Mouse (Mus musculus): ENCODE results near the gene H2al1a. TPM values are rescaled to one million over a fixed set of nuclear protein-coding genes. Genes with fewer than 3 reads are reported as not detected.
"Not testable (repeated sequence)": the region's sequence is repeated elsewhere in the genome, so short reads cannot be mapped to it uniquely, and the experiment has no call there.

The H2al1a gene
- total RNA-seq (2015; ENCODE audit: low replicate concordance): not detected in 2 replicates
- not detected in 2 replicates for total RNA-seq (2017; ENCODE audit: low replicate concordance)

DNA sequence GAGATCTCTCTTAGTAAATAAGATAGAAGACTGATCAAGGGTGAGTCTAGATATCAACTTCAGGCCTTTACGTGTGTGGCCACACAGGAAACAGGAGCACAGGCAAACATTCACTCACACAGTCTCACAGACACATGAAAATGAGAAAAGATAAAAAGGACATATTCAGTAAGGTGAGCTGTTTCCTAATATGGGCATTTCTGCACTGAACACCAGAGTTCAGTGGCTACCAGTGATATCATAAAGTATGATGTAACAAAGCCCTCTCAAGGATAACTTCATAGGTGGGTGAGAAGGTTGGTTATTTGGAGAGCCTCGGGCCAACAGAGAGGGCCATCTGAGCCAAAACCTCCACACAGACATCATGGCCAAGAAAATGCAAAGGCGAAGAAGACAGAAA, at the start of gene H2al1a:
H2al1a (plus strand) TSS at position 301 of the 400 bp plus-strand sequence.
- ATAC-seq (replicated peaks; ENCODE audit: low FRiP score, poor library complexity, severe bottlenecking): not testable (repeated sequence)

DNA sequence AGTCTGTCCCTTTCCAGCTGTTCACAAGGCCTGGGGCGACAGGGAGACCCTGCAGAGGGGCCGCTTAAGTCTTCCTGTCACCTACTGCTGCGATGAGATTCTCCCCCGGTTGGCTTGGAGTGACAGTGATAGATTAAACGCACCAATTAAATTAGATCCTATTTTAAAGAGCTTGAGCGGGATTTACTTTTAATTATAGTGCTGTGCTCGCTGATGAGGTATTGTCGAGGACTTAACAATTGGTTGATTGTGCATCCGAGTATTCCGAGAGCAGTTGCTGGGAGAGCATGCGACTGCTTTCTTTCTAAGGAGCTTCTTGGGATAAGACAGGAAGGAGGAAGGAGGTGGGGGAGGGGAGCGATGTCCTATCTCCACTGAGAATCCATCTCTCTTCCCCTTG, 48.9 kb upstream of the H2al1a start:
- ATAC-seq (replicated peaks; ENCODE audit: low FRiP score, poor library complexity, severe bottlenecking): no peak

DNA sequence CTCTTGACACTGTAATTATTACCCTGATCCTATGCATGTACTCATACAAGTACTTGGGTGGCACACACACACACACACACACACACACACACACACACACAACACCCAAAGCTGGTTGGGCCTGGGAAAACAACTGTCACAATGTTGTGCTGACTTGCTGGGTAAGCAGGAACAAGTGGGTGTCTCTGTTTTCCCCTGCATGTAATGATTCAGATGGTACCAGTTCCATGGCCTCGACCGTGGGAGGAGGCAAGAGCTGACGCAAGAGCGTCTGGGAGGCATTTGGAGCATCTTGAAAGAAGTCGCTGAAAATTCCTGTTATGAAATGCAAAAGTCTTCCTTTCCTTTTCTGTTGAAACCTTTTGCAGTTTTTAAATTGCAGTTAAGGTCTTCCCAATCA, 45.0 kb upstream of the H2al1a start:
- no peak for ATAC-seq (replicated peaks; ENCODE audit: low FRiP score, poor library complexity, severe bottlenecking)

DNA sequence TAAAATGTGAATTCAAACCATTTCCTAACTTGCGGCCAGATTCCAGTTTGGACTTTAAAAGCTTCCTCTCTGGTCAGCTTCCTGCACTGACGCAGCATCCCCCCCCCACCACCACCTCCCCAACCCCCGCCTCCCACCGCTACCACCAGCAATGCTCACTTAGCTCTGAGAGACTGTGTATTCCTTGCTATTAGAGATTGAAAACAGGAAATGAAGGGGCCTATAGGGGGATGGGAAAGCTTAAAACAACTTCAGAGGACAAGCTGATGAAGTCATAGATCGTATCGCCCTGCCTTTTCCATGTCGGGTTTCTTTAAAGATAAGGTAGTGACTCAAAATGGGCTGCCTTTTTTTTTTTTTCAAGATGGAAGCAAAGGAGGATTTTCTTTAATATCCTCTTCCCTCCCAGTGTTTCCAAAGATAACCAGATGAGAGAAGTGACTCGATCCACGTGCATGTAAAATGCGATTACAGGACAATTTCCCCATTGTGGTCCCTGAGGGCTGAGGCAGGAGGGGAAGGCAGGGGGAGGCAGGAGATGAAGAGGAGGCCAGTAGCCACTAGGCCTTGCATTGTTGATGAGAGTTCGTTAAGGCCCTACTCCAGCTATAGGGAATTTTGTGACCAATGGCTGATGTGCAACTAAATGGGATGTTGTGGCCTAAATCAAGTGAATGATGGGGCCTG, 44.4 kb upstream of the H2al1a start:
- no peak for ATAC-seq (replicated peaks; ENCODE audit: low FRiP score, poor library complexity, severe bottlenecking)

DNA sequence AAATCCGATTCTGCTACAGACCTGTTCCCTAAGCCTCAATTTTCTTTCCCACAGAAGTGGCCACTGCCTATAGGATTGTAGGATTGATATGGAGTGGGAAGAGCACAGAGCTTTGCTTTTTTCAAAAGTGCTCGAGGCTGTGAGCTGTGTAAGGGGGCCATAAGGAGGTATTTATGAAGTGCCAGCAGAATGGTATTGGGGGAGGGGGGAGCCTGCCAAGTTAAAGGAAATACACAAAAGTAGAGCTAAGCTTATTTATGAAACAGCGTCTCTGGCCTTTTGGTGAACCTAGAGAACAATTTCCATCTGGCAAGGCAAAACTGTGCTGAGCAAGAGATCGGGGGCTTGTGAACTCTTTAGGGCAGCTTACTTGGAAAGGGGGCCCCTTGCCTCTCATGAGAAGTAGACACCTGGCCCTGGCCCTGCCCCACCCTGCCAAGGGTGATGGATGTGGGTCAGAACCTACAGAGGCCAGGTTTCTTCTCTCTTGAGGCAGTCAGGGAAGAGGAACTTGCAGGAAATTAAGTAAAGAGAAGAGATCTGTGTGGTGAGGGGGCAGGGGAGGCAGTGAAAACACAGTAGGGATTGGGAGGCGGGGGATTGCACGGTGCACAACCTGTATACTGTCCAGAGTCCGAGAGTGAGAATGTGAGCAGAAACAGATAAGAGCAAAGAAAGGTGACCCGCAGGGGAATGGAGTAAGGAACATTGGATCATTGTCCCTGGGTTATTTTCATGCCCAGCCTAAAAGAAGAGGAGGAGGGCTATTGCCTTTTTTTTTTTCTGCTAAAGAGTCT, 43.3 kb upstream of the H2al1a start:
- no peak for ATAC-seq (replicated peaks; ENCODE audit: low FRiP score, poor library complexity, severe bottlenecking)

DNA sequence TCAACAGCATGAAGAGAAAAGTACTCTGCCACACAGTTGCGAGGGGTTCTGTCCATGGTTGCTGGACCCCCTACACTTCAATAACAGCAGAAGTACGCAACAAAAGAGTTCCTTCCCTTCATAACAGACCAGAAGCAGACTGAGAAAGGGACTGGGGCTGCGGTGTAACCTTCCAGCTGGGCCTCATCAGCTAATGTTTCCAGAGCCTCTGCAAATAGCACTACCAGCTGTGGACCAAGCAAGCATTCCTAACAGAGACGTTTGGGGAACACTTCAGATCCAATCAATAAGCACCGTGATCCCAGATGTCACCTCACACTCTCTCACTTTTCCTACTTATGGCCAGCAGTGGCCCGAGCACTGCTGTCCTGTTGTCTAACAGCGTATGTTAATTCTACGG, 34.1 kb upstream of the H2al1a start:
- ATAC-seq (replicated peaks; ENCODE audit: low FRiP score, poor library complexity, severe bottlenecking): no peak

DNA sequence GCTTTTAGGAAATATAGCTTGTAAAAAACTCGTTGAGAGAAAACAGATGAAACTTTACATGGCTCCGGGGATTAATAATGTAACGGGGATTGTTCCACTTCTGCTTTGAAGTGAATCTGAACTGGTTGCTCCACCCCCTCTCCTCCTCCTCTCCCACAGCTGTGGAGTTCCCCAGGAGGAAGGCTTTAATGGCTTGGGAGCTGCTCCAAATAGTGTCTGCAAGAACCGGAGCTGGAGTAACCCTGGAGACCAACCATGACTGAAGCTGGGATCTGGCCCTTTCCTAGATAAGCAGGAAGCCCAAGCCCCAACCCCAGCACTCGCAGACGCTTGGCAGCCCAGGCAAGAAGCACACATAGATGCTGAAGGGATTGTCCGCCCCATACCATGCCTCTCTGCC, 31.3 kb upstream of the H2al1a start:
- ATAC-seq (replicated peaks; ENCODE audit: low FRiP score, poor library complexity, severe bottlenecking): no peak

DNA sequence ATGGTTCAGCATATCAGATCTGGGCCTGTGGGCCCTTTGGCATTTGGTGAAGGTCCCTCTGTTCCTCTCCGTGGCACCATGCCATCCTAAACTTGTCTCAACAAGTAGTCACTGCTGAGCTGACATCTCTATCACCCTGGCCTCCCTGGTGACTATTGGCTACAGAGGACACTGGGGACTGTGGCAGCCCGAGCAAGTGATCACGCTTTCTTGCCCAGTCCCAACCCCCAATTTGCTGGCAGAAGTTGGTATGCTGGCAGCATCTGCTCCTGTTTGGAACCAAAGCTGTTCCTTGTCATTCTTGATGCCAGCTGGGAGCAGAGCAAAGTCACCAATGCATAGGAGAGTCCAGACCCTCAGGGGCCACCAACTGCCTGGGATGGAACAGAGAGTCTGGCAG, 30.0 kb upstream of the H2al1a start:
- no peak for ATAC-seq (replicated peaks; ENCODE audit: low FRiP score, poor library complexity, severe bottlenecking)

DNA sequence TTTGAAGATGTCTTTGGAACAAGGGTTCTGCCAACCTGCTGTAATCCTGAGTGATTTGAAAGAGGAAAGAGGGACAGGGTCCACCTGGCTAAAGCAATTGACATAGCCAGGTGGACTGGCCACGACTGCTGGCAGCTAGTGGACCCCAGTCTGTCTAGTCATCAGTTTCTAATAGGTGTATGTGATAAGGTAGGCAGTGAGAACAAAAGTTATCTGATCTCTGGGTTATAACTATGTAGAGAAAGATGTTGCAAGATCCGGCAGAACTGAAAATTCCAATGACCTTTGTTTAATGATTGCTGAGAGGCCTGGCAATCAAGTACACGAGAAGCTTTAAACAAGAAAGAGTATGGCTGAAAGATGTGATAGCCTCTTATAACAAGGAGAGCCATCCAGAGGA, 25.9 kb upstream of the H2al1a start:
- ATAC-seq (replicated peaks; ENCODE audit: low FRiP score, poor library complexity, severe bottlenecking): no peak

DNA sequence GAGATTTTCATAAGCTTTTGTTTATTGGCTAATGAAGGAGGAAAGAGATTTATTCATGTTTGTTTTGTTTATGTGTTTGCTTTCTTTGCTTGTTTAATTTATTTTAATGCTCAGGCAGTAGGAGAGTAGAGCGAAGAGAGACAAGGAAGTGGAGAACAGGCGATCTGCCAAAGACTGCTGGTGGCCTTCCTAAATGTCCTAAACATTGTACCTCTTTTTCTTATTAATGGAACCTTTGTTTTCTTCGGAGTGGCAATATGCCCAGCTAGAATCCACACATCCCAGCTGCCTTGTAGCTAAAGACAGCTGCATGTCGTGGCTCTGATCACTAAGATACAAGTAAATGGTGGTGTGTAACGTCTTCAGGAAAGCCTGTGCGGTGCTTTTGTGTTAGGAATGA, 22.0 kb upstream of the H2al1a start:
- ATAC-seq (replicated peaks; ENCODE audit: low FRiP score, poor library complexity, severe bottlenecking): no peak

DNA sequence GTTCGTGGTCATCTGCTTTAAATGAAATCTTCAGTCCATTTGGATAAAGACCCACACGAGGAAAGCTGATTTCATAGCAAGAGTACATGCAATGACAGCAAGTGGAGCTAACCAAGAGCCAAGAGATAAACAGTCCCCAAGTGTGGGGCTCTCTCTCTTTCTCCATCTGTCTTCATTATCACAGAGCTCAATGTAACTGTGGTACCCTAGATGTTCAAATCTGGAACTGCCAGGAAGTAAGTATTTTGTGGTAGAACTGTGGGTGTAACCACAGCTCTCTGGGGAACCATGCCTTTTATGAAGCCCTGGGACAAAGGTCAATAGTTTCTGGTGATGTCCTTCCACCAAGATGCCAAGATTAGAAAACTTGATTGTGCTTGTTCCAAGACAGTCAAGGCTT, 18.3 kb upstream of the H2al1a start:
- no peak for ATAC-seq (replicated peaks; ENCODE audit: low FRiP score, poor library complexity, severe bottlenecking)

DNA sequence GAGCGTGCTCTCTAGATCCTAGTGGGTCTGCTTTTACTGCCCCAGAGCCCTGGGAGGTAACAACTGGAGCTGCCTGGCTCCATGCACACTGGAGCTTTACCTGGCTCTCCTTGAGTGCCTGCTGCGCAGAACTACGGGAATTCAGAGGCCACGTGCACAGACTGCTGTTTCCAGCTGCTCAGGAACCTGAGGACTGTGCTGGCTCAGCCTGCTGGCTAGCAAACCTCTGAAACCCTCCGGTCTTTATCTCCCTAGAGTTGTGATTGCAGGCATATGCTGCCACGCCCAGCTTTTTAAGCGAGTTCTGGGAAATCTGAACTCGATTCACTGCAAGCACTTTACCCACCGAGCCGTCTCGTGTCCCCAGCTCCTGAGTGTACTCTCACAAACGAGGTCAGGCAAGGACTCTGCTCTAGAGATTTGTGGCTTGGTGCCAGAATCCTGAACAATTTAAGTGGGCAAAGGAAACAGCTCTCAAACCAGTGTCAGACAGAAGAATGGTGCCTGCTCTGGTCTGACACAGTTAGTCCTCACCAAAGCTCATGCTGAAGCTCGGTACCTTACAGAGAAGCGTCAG, 10.7 kb upstream of the H2al1a start:
- ATAC-seq (replicated peaks; ENCODE audit: low FRiP score, poor library complexity, severe bottlenecking): no peak

DNA sequence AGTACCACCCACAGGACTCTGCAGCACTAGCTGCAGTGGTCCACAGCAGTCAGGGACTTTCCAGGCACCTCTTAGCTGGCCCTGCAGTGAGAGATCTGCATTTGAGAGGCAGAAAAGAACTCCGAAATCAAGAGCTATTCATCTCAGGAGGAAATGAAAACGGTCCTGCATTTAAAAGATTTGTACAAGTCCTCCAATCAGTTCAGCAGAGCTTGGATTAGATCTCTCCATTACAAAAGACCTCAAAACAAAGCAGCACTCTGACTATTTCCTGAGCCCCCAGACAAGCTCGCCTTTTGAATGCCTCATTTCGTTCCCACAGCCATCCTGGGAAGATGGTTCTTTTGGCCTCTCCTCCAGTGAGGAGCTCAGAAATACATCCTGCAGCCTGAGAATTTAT, 9.8 kb upstream of the H2al1a start:
- ATAC-seq (replicated peaks; ENCODE audit: low FRiP score, poor library complexity, severe bottlenecking): no peak

DNA sequence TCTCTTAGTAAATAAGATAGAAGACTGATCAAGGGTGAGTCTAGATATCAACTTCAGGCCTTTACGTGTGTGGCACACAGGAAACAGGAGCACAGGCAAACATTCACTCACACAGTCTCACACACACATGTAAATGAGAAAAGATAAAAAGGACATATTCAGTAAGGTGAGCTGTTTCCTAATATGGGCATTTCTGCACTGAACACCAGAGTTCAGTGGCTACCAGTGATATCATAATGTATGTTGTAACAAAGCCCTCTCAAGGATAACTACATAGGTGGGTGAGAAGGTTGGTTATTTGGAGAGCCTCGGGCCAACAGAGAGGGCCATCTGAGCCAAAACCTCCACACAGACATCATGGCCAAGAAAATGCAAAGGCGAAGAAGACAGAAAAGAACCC, 3.1 kb downstream of the H2al1a start, which contains the start of gene H2al1b:
H2al1b (plus strand) TSS at position 301 of the 400 bp plus-strand sequence.
- ATAC-seq (replicated peaks; ENCODE audit: low FRiP score, poor library complexity, severe bottlenecking): not testable (repeated sequence)

DNA sequence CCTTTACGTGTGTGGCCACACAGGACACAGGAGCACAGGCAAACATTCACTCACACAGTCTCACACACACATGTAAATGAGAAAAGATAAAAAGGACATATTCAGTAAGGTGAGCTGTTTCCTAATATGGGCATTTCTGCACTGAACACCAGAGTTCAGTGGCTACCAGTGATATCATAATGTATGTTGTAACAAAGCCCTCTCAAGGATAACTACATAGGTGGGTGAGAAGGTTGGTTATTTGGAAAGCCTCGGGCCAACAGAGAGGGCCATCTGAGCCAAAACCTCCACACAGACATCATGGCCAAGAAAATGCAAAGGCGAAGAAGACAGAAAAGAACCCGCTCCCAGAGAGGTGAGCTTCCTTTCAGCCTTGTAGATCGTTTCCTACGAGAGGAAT, 6.3 kb downstream of the H2al1a start, which contains the start of gene H2al1c:
H2al1c (plus strand) TSS at position 301 of the 400 bp plus-strand sequence.
- ATAC-seq (replicated peaks; ENCODE audit: low FRiP score, poor library complexity, severe bottlenecking): not testable (repeated sequence)

DNA sequence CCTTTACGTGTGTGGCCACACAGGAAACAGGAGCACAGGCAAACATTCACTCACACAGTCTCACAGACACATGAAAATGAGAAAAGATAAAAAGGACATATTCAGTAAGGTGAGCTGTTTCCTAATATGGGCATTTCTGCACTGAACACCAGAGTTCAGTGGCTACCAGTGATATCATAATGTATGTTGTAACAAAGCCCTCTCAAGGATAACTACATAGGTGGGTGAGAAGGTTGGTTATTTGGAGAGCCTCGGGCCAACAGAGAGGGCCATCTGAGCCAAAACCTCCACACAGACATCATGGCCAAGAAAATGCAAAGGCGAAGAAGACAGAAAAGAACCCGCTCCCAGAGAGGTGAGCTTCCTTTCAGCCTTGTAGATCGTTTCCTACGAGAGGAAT, 9.5 kb downstream of the H2al1a start, which contains the start of gene H2al1d:
H2al1d (plus strand) TSS at position 301 of the 400 bp plus-strand sequence.
- ATAC-seq (replicated peaks; ENCODE audit: low FRiP score, poor library complexity, severe bottlenecking): not testable (repeated sequence)

DNA sequence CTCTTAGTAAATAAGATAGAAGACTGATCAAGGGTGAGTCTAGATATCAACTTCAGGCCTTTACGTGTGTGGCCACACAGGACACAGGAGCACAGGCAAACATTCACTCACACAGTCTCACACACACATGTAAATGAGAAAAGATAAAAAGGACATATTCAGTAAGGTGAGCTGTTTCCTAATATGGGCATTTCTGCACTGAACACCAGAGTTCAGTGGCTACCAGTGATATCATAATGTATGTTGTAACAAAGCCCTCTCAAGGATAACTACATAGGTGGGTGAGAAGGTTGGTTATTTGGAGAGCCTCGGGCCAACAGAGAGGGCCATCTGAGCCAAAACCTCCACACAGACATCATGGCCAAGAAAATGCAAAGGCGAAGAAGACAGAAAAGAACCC, 12.6 kb downstream of the H2al1a start, which contains the start of gene H2al1e:
H2al1e (plus strand) TSS at position 301 of the 400 bp plus-strand sequence.
- ATAC-seq (replicated peaks; ENCODE audit: low FRiP score, poor library complexity, severe bottlenecking): not testable (repeated sequence)

DNA sequence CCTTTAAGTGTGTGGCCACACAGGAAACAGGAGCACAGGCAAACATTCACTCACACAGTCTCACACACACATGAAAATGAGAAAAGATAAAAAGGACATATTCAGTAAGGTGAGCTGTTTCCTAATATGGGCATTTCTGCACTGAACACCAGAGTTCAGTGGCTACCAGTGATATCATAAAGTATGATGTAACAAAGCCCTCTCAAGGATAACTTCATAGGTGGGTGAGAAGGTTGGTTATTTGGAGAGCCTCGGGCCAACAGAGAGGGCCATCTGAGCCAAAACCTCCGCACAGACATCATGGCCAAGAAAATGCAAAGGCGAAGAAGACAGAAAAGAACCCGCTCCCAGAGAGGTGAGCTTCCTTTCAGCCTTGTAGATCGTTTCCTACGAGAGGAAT, 15.8 kb downstream of the H2al1a start, which contains the start of gene H2al1f:
H2al1f (plus strand) TSS at position 301 of the 400 bp plus-strand sequence.
- ATAC-seq (replicated peaks; ENCODE audit: low FRiP score, poor library complexity, severe bottlenecking): not testable (repeated sequence)

DNA sequence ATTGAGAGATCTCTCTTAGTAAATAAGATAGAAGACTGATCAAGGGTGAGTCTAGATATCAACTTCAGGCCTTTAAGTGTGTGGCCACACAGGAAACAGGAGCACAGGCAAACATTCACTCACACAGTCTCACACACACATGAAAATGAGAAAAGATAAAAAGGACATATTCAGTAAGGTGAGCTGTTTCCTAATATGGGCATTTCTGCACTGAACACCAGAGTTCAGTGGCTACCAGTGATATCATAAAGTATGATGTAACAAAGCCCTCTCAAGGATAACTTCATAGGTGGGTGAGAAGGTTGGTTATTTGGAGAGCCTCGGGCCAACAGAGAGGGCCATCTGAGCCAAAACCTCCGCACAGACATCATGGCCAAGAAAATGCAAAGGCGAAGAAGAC, 18.9 kb downstream of the H2al1a start, which contains the start of gene H2al1g:
H2al1g (plus strand) TSS at position 301 of the 400 bp plus-strand sequence.
- ATAC-seq (replicated peaks; ENCODE audit: low FRiP score, poor library complexity, severe bottlenecking): not testable (repeated sequence)

DNA sequence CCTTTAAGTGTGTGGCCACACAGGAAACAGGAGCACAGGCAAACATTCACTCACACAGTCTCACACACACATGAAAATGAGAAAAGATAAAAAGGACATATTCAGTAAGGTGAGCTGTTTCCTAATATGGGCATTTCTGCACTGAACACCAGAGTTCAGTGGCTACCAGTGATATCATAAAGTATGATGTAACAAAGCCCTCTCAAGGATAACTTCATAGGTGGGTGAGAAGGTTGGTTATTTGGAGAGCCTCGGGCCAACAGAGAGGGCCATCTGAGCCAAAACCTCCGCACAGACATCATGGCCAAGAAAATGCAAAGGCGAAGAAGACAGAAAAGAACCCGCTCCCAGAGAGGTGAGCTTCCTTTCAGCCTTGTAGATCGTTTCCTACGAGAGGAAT, 22.1 kb downstream of the H2al1a start, which contains the start of gene H2al1h:
H2al1h (plus strand) TSS at position 301 of the 400 bp plus-strand sequence.
- ATAC-seq (replicated peaks; ENCODE audit: low FRiP score, poor library complexity, severe bottlenecking): not testable (repeated sequence)
